Mouse (Mus musculus): ENCODE measurements around the gene Fam171a1.

DNA sequence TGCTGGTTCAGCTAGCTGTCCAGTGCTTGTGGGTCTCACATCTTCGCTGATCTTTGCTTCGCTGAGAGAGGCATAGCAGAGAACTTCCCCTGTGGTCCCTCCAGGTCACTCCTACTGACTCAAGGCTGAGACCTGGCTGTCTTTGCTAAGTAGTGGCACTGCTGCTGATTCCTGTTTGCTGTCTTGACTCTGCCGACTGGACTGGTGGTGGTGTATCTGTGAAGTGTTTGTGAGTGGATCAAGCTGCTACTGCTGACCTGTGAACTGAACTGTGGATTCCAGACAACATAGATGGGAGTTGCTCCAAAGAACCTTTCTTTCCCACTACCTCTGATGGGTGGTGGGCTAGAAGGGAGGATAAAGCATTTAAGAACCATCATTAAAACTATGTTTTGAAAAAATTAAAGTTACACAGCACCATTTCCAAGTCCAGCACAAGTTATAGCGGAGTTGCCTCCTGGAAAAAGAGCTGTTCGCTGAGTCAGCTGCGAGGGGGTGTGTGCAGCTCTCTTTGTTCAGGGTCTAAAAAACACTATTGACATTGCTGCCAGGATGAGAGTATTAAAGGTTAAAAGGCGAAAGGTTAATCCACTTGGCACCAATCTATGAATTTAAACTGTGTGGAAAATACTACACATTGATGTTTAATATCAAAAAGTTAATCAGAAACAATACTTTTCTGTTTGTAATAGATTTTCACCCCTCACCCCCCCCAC is 52.0 kb downstream of the Fam171a1 start:
- no peak for TF ChIP-seq CTCF (IDR thresholded peaks at IDR 0.05)
- no peak for TF ChIP-seq EP300 (IDR thresholded peaks at IDR 0.05; ENCODE audit: insufficient read depth, low read depth, low read length)
- no peak for TF ChIP-seq POLR2A (IDR thresholded peaks at IDR 0.05; ENCODE audit: insufficient read depth, low read depth, low read length)
